ENCODE assay signal across 22 mouse cellular contexts in genomic region chr6:128464996-128465395, GRCm38 (mm10). TPM values are rescaled to one million over a fixed set of nuclear protein-coding genes. Genes with fewer than 3 reads are reported as not detected.
DNase-seq lines count a peak whose midpoint lies in the region; TF ChIP-seq lines count a peak whose summit lies in the region.
"Had no signal": no experiment of that assay in that cellular context is flagged by ENCODE, and none has a peak within 500 bp of the region (broad histone marks: within the 10 kb centered on the region; RNA-seq: fewer than 3 reads in every experiment).

No protein-coding gene starts in this region.

- WGBS in heart, embryonic 10.5 days = 78% methylated on average over 4 of the region's 4 CpGs

- H3K4me1 ChIP-seq in heart, embryonic 10.5 days = peaks cover 4% of the 10 kb centered on the region; the same call in 1 of the 2 replicates
- peaks cover 77% of the 10 kb centered on the region for H3K4me1 ChIP-seq in E14TG2a.4 (replicated peaks; ENCODE audit: low read depth, low read length)
- peaks cover 14 to 20% of the 10 kb centered on the region in 2 experiments for H3K4me1 ChIP-seq in ES-E14 (ENCODE audit: control insufficient read depth in 2 of 2, insufficient read depth in 2 of 2, low read length in 2 of 2, poor library complexity in 1 of 2)

- TF ChIP-seq CTCF in E14TG2a.4 (conservative IDR thresholded peaks at IDR 0.05; ENCODE audit: low read length) = no peak

- H3K27ac ChIP-seq in heart, embryonic 10.5 days = no peak overlapping the region
- H3K27ac ChIP-seq in ES-E14 (ENCODE audit: insufficient read depth, low read depth, low read length, poor library complexity, severe bottlenecking) = peak overlapping the region; percentile 49; the same call in 1 of the 2 replicates

- H3K4me3 ChIP-seq in heart, embryonic 10.5 days = no peak overlapping the region
- H3K4me3 ChIP-seq in E14TG2a.4 (replicated peaks; ENCODE audit: low read length) (0 out of 2 replicates have a peak overlapping the region, but pooled peaks have one; percentile 8), ES-E14 (ENCODE audit: insufficient read depth in 1 of 2, low read depth in 1 of 2, low read length in 2 of 2, poor library complexity in 1 of 2, severe bottlenecking in 1 of 2) (no peak overlapping the region)

- H3K9ac ChIP-seq in ES-E14 (ENCODE audit: insufficient read depth, low read depth, low read length, poor library complexity, severe bottlenecking) = no peak overlapping the region

- in situ Hi-C loops in ES-E14 (cut with MboI; ENCODE audit: low sequenced_read_pairs in 2 of 2, unreplicated experiment in 2 of 2) = no loop called here

- DNase-seq in heart, adult 11 months = peak; percentile 51
- DNase-seq in heart, adult 18-20 months = no peak
- DNase-seq in heart, embryonic 10.5 days (ENCODE audit: low spot score) = peak; percentile 66
- DNase-seq in heart, postnatal 4 days = no peak
- no peak for DNase-seq in ES-E14 (ENCODE audit: low read depth, low spot score)
- DNase-seq in right cerebral cortex, adult 2 months (ENCODE audit: low spot score in 2 of 2) = no peak
- DNase-seq in adrenal gland, adult 2 months = no peak
- DNase-seq: adrenal gland, adult 8-10 months; adrenal gland, postnatal 10 days; adrenal gland, postnatal 14 days; adrenal gland, postnatal 25 days; adrenal gland, postnatal 36 days; B cell, adult 2 months; cerebellum, adult 11 months; cerebellum, adult 11-12 months; cerebellum, adult 18-20 months; cerebellum, adult 2 months; cerebellum, adult 8-10 months had no signal

- H3K36me3 ChIP-seq in heart, embryonic 10.5 days = no peaks in the 10 kb centered on the region
- peaks cover 11% of the 10 kb centered on the region; the same call in 1 of the 2 replicates for H3K36me3 ChIP-seq in E14TG2a.4 (ENCODE audit: insufficient read depth, low read length)
- H3K36me3 ChIP-seq in ES-E14 (ENCODE audit: control insufficient read depth, insufficient read depth, low read length, poor library complexity, severe bottlenecking) = no peaks in the 10 kb centered on the region
- H3K36me3 ChIP-seq: G1E had no signal

- no peaks in the 10 kb centered on the region for H3K9me3 ChIP-seq in heart, embryonic 10.5 days
- H3K9me3 ChIP-seq in E14TG2a.4 (ENCODE audit: low read length) (peaks cover 9% of the 10 kb centered on the region), ES-E14 (ENCODE audit: control insufficient read depth, insufficient read depth, low read depth, low read length) (no peaks in the 10 kb centered on the region)

- no peaks in the 10 kb centered on the region for H3K27me3 ChIP-seq in heart, embryonic 10.5 days (ENCODE audit: insufficient read depth, poor library complexity, severe bottlenecking)
- H3K27me3 ChIP-seq in E14TG2a.4 (ENCODE audit: insufficient read depth, low read length) = no peaks in the 10 kb centered on the region
- H3K27me3 ChIP-seq: CH12.LX, Patski had no signal

TF ChIP-seq in ES-E14, 5 proteins besides CTCF, POLR2A, EP300 and RAD21:
- no peak for TF ChIP-seq MAFK (IDR thresholded peaks at IDR 0.05; ENCODE audit: insufficient read depth, low read depth, low read length)
- no peak for TF ChIP-seq HCFC1 (IDR thresholded peaks at IDR 0.05; ENCODE audit: borderline replicate concordance, insufficient read depth, low read length)
- TF ChIP-seq CHD2 (IDR thresholded peaks at IDR 0.05; ENCODE audit: low read depth, low read length) = no peak

RNA-seq across cellular contexts. Expression of gene Fkbp4, which starts 26.5 kb away (rescaled TPM):
- 100 to 1,000 TPM; 352 to 419 TPM for total RNA-seq in heart, adult 18-20 months (2021)
- polyA plus RNA-seq in heart, embryonic 10.5 days (2016; fragmentation: Nextera tagmentation; extraction: Ambion mirVana) = 362 and 541 TPM in 2 replicates
- 100 to 1,000 TPM; 199 to 200 TPM for total RNA-seq in heart, postnatal 4 days (2021)
- 396 and 408 TPM in 2 replicates for total RNA-seq in ES-E14 (2012; rRNA removed)
- total RNA-seq in adrenal gland, adult 2 months (2021) = 100 to 1,000 TPM; 229 to 272 TPM
- polyA plus RNA-seq in adrenal gland, adult 2 months (2012; rRNA removed) = 187 and 202 TPM in 2 replicates

RNA-seq across cellular contexts. Expression of gene Itfg2, which starts 40.3 kb away (rescaled TPM):
- total RNA-seq in heart, adult 18-20 months (2021) = 10 to 100 TPM; 17.0 to 22.0 TPM
- polyA plus RNA-seq in heart, embryonic 10.5 days (2016; fragmentation: Nextera tagmentation; extraction: Ambion mirVana) = 36.9 and 37.1 TPM in 2 replicates
- total RNA-seq in heart, postnatal 4 days (2021) = 10 to 100 TPM; 27.8 to 34.2 TPM
- total RNA-seq in ES-E14 (2012; rRNA removed) = 33.4 and 38.3 TPM in 2 replicates
- 10 to 100 TPM; 28.6 to 32.8 TPM for total RNA-seq in adrenal gland, adult 2 months (2021)
- polyA plus RNA-seq in adrenal gland, adult 2 months (2012; rRNA removed) = 31.7 and 40.3 TPM in 2 replicates

Comparison
In these comparisons a context has a peak if more than half of its experiments do, and no peak if none do; other contexts are left out.
1. DNase-seq: peak in heart, adult 11 months (single experiment) and heart, embryonic 10.5 days (single experiment); none in heart, adult 18-20 months (0 of 2), heart, postnatal 4 days (single experiment), ES-E14 (single experiment), right cerebral cortex, adult 2 months (0 of 2) and adrenal gland, adult 2 months (single experiment).